Mouse (Mus musculus) cerebellum, adult 2 months (tissue): ENCODE results near the gene Synm.

Experiments
- CTCF ChIP-seq: fragments of 200-500 bp; IDR thresholded peaks from 2 replicates; pipeline ENCODE4 v1.5.1; 2011; ENCODE audit warnings: low read depth, mild to moderate bottlenecking, control low read depth, low read length, moderate library complexity, borderline replicate concordance; ENCODE audit not compliant: insufficient read depth
- POLR2A ChIP-seq: fragments of 200-500 bp; IDR thresholded peaks from 2 replicates; pipeline ENCODE4 v1.6.1; 2011; ENCODE audit warnings: low read length, control low read depth, borderline replicate concordance; ENCODE audit not compliant: insufficient read depth

GRCm38 (mm10) chr7:67772231-67772630 is 12.7 kb upstream of the Synm start:
- TF ChIP-seq POLR2A (no peak), CTCF (no peak)
